Mouse (Mus musculus) fibroblast of lung, adult 2 months (primary cell): ENCODE measurements around the gene Bcl7a.

Experiments
- DNase-seq: peaks from one replicate; pipeline ENCODE4 v3.0.0-alpha.2; 2011; ENCODE audit warnings: low read depth

Gene Bcl7a

DNA sequence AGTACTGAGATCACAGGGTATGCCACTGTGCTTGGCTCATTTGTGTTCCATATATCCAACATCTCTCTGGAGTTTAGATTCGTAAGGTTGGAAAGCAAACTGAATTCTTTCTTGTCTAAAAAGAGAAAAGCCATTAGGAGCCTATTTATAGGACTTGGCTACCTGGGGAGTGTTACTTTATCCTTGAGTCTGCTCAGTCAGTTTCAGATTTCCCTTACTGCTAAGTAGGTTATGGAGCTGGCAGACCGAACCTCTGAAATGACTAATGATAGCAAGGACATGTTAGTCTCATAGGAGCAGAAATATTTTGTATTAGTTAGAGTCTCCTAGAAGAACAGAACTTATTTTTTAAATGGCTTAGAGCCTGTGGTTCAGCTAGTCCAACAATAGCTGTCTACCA, 80.3 kb downstream of the Bcl7a start:
- peak; percentile 62 for DNase-seq
